Mouse (Mus musculus): ENCODE measurements around the gene Mmd2.

Mmd2 gene

GRCm38 (mm10) chr5:142608989-142609325, 357 bp upstream of the Mmd2 start:
- no peak for DNase-seq (ENCODE audit: low spot score in 2 of 2)

GRCm38 (mm10) chr5:142605288-142605687, 3.3 kb downstream of the Mmd2 start:
- DNase-seq (ENCODE audit: low spot score in 2 of 2): no peak

GRCm38 (mm10) chr5:142604379-142604778, 4.2 kb downstream of the Mmd2 start:
- no peak for DNase-seq (ENCODE audit: low spot score in 2 of 2)

GRCm38 (mm10) chr5:142597648-142598390, 10.8 kb downstream of the Mmd2 start:
- no peak for DNase-seq (ENCODE audit: low spot score in 2 of 2)

GRCm38 (mm10) chr5:142596723-142597122, 11.9 kb downstream of the Mmd2 start:
- DNase-seq (ENCODE audit: low spot score in 2 of 2): no peak

GRCm38 (mm10) chr5:142595698-142596097, 12.9 kb downstream of the Mmd2 start:
- no peak for DNase-seq (ENCODE audit: low spot score in 2 of 2)

- no peak for DNase-seq (ENCODE audit: low spot score in 2 of 2)
Observed at GRCm38 (mm10) chr5:142590953-142591616, 17.5 kb downstream of the Mmd2 start.

GRCm38 (mm10) chr5:142583616-142584126, 24.9 kb downstream of the Mmd2 start:
- peak; percentile 44 to 58 for DNase-seq (ENCODE audit: low spot score in 2 of 2)

GRCm38 (mm10) chr5:142581517-142581916, 27.1 kb downstream of the Mmd2 start:
- peak; percentile 49 to 79 for DNase-seq (ENCODE audit: low spot score in 2 of 2)

GRCm38 (mm10) chr5:142578192-142578591, 30.4 kb downstream of the Mmd2 start:
- no peak for DNase-seq (ENCODE audit: low spot score in 2 of 2)

GRCm38 (mm10) chr5:142576832-142577231, 31.8 kb downstream of the Mmd2 start:
- peak in 1 of 2 experiments; percentile 16 for DNase-seq (ENCODE audit: low spot score in 2 of 2)

GRCm38 (mm10) chr5:142574323-142575057, 34.1 kb downstream of the Mmd2 start:
- DNase-seq (ENCODE audit: low spot score in 2 of 2): no peak

GRCm38 (mm10) chr5:142564606-142565005, 44.0 kb downstream of the Mmd2 start:
- DNase-seq (ENCODE audit: low spot score in 2 of 2): no peak

- DNase-seq (ENCODE audit: low spot score in 2 of 2): no peak
Observed at GRCm38 (mm10) chr5:142560261-142560660, 48.3 kb downstream of the Mmd2 start.

- DNase-seq (ENCODE audit: low spot score in 2 of 2): peak; percentile 91 to 93
Observed at GRCm38 (mm10) chr5:142557397-142558067, 51.1 kb downstream of the Mmd2 start.

GRCm38 (mm10) chr5:142556721-142557120, 51.9 kb downstream of the Mmd2 start:
- no peak for DNase-seq (ENCODE audit: low spot score in 2 of 2)

- DNase-seq (ENCODE audit: low spot score in 2 of 2): no peak
Observed at GRCm38 (mm10) chr5:142555866-142556265, 52.7 kb downstream of the Mmd2 start.

- DNase-seq (ENCODE audit: low spot score in 2 of 2): peak; percentile 98 to 99
Observed at GRCm38 (mm10) chr5:142550706-142551652, 57.6 kb downstream of the Mmd2 start, which contains the start of gene Radil. Gene Radil, minus strand, starts transcription at chr5:142551098.

GRCm38 (mm10) chr5:142549961-142550705, 58.5 kb downstream of the Mmd2 start:
- peak in 1 of 2 experiments; percentile 32 for DNase-seq (ENCODE audit: low spot score in 2 of 2)

GRCm38 (mm10) chr5:142549441-142549840, 59.2 kb downstream of the Mmd2 start:
- no peak for DNase-seq (ENCODE audit: low spot score in 2 of 2)

All from cerebellum, postnatal 4 days (tissue).